In genomic region chr4:116708201-116708764, GRCm38 (mm10) we compare ENCODE assay signal across 8 mouse cellular contexts. TPM values are rescaled to one million over a fixed set of nuclear protein-coding genes. Genes with fewer than 3 reads are reported as not detected.
DNase-seq lines count a peak whose midpoint lies in the region; ATAC-seq and TF ChIP-seq lines count a peak whose summit lies in the region.

Mmachc (minus strand) TSS chr4:116708406.
Ccdc163 (plus strand) TSS chr4:116708509.

- H3K36me3 ChIP-seq in heart, embryonic 12.5 days = peaks cover 17% of the 10 kb centered on the region
- H3K36me3 ChIP-seq in kidney, postnatal 0 days (ENCODE audit: insufficient read depth, low read length) = no peaks in the 10 kb centered on the region
- peaks cover 5% of the 10 kb centered on the region; the same call in 1 of the 2 replicates for H3K36me3 ChIP-seq in liver, embryonic 11.5 days (ENCODE audit: control insufficient read depth, insufficient read depth, low read length)
- no peaks in the 10 kb centered on the region for H3K36me3 ChIP-seq in stomach, embryonic 14.5 days (ENCODE audit: control insufficient read depth, insufficient read depth, low read length)

- peak within 1 kb of the TSS; percentile 61 for H3K9ac ChIP-seq in heart, embryonic 12.5 days
- peak within 1 kb of the TSS; percentile 58 for H3K9ac ChIP-seq in kidney, postnatal 0 days (ENCODE audit: low read depth, low read length)
- peak within 1 kb of the TSS; percentile 76 for H3K9ac ChIP-seq in liver, embryonic 11.5 days (ENCODE audit: low read depth, low read length)
- peak within 1 kb of the TSS; percentile 46; the same call in 1 of the 2 replicates for H3K9ac ChIP-seq in stomach, embryonic 14.5 days (replicated peaks; ENCODE audit: low read depth, low read length)

- peak; percentile 95 for ATAC-seq in erythroid progenitor cell, adult 5-6 weeks (replicated peaks; ENCODE audit: low FRiP score, poor library complexity, severe bottlenecking)
- ATAC-seq in heart, embryonic 12.5 days (ENCODE audit: insufficient number of reproducible peaks, low FRiP score) = peak; percentile 96
- ATAC-seq in kidney, postnatal 0 days (replicated peaks; ENCODE audit: low FRiP score, low read depth) = peak; percentile 96
- peak; percentile 97 for ATAC-seq in liver, embryonic 11.5 days (replicated peaks; ENCODE audit: low FRiP score)
- ATAC-seq in stomach, embryonic 14.5 days (ENCODE audit: insufficient number of reproducible peaks, insufficient read depth, low FRiP score, low read depth) = peak; percentile 100

- peak within 1 kb of the TSS; percentile 58 for H3K4me3 ChIP-seq in heart, embryonic 12.5 days
- peak within 1 kb of the TSS; percentile 57 for H3K4me3 ChIP-seq in kidney, postnatal 0 days (replicated peaks; ENCODE audit: low read depth, low read length)
- H3K4me3 ChIP-seq in liver, embryonic 11.5 days (ENCODE audit: low read depth, low read length) = peak within 1 kb of the TSS; percentile 56
- H3K4me3 ChIP-seq in stomach, embryonic 14.5 days (ENCODE audit: low read depth, low read length) = peak within 1 kb of the TSS; percentile 64

- 0% methylated on average over 29 of the region's 29 CpGs for WGBS in heart, embryonic 12.5 days
- 0% methylated on average over 29 of the region's 29 CpGs for WGBS in kidney, postnatal 0 days
- WGBS in liver, embryonic 11.5 days = under 1% methylated on average over 29 of the region's 29 CpGs
- WGBS in stomach, embryonic 14.5 days = under 1% methylated on average over 29 of the region's 29 CpGs

- no peak within 1 kb of the TSS for H3K27ac ChIP-seq in heart, embryonic 12.5 days (ENCODE audit: poor library complexity, severe bottlenecking)
- H3K27ac ChIP-seq in kidney, postnatal 0 days = no peak within 1 kb of the TSS
- H3K27ac ChIP-seq in liver, embryonic 11.5 days (ENCODE audit: low read depth, low read length) = peak within 1 kb of the TSS; percentile 49; the same call in 1 of the 2 replicates
- no peak within 1 kb of the TSS for H3K27ac ChIP-seq in stomach, embryonic 14.5 days (ENCODE audit: low read length)

- no peaks in the 10 kb centered on the region for H3K9me3 ChIP-seq in heart, embryonic 12.5 days (replicated peaks)
- no peaks in the 10 kb centered on the region for H3K9me3 ChIP-seq in kidney, postnatal 0 days (replicated peaks; ENCODE audit: low read length)
- no peaks in the 10 kb centered on the region for H3K9me3 ChIP-seq in liver, embryonic 11.5 days (ENCODE audit: control insufficient read depth, low read length)
- no peaks in the 10 kb centered on the region for H3K9me3 ChIP-seq in stomach, embryonic 14.5 days (ENCODE audit: control insufficient read depth, low read depth, low read length)

- TF ChIP-seq CTCF in kidney, postnatal 0 days (IDR thresholded peaks at IDR 0.05; ENCODE audit: low read depth) = peak; percentile 46

- peak within 1 kb of the TSS; percentile 71 for H3K4me2 ChIP-seq in heart, embryonic 12.5 days
- H3K4me2 ChIP-seq in kidney, postnatal 0 days (ENCODE audit: low read length) = peak within 1 kb of the TSS; percentile 85
- H3K4me2 ChIP-seq in liver, embryonic 11.5 days = peak within 1 kb of the TSS; percentile 70
- peak within 1 kb of the TSS; percentile 91 for H3K4me2 ChIP-seq in stomach, embryonic 14.5 days (replicated peaks; ENCODE audit: low read depth, low read length)

- H3K4me1 ChIP-seq in heart, embryonic 12.5 days (replicated peaks) = peaks cover 9% of the 10 kb centered on the region
- peaks cover 10% of the 10 kb centered on the region; the same call in 1 of the 2 replicates for H3K4me1 ChIP-seq in kidney, postnatal 0 days (replicated peaks; ENCODE audit: insufficient read depth, low read length)
- peaks cover 5% of the 10 kb centered on the region; the same call in 1 of the 2 replicates for H3K4me1 ChIP-seq in liver, embryonic 11.5 days (replicated peaks; ENCODE audit: control insufficient read depth, insufficient read depth, low read length)
- H3K4me1 ChIP-seq in stomach, embryonic 14.5 days (ENCODE audit: control insufficient read depth, insufficient read depth, low read length) = 0 out of 2 replicates have a peak, but pooled peaks cover 3% of the 10 kb centered on the region

- H3K27me3 ChIP-seq in heart, embryonic 12.5 days (replicated peaks) = no peaks in the 10 kb centered on the region
- H3K27me3 ChIP-seq in kidney, postnatal 0 days (ENCODE audit: insufficient read depth, low read length) = no peaks in the 10 kb centered on the region
- H3K27me3 ChIP-seq in liver, embryonic 11.5 days (replicated peaks; ENCODE audit: control insufficient read depth, insufficient read depth, low read length) = no peaks in the 10 kb centered on the region
- H3K27me3 ChIP-seq in stomach, embryonic 14.5 days (ENCODE audit: control insufficient read depth, insufficient read depth, low read length) = no peaks in the 10 kb centered on the region

- peak; percentile 95 for DNase-seq in CD4-positive helper T cell, adult 2 months (ENCODE audit: low read depth, low spot score)
- peak; percentile 99 for DNase-seq in brain, embryonic 18.5 days (ENCODE audit: low read depth, low spot score)
- DNase-seq in kidney, postnatal 0 days (ENCODE audit: low spot score) = peak; percentile 99
- peak; percentile 82 for DNase-seq in liver, embryonic 11.5 days (ENCODE audit: low spot score)
- DNase-seq in naive thymus-derived CD4-positive, alpha-beta T cell, adult 2 months (ENCODE audit: low read depth) = peak; percentile 94

RNA-seq across cellular contexts. Expression of gene Mmachc, which starts in this region (rescaled TPM):
- 2.9 and 12.6 TPM in 2 replicates for total RNA-seq in erythroid progenitor cell, adult 5-6 weeks (2015; ENCODE audit: low replicate concordance)
- 1.5 and 3.6 TPM in 2 replicates for total RNA-seq in erythroid progenitor cell, adult 5-6 weeks (2017; ENCODE audit: low replicate concordance)
- 31.8 and 34.5 TPM in 2 replicates for polyA plus RNA-seq in heart, embryonic 12.5 days (2016; fragmentation: Nextera tagmentation; extraction: Ambion mirVana)
- polyA plus RNA-seq in kidney, postnatal 0 days (2015; fragmentation: Nextera tagmentation; extraction: Ambion mirVana) = 20.3 and 21.8 TPM in 2 replicates
- 24.2 and 27.4 TPM in 2 replicates for polyA plus RNA-seq in liver, embryonic 11.5 days (2014; fragmentation: Nextera tagmentation; extraction: Ambion mirVana)
- 18.4 and 19.1 TPM in 2 replicates for polyA plus RNA-seq in stomach, embryonic 14.5 days (2014; fragmentation: Nextera tagmentation; extraction: Ambion mirVana)

RNA-seq across cellular contexts. Expression of gene Ccdc163, which starts in this region (rescaled TPM):
- total RNA-seq in erythroid progenitor cell, adult 5-6 weeks (2015; ENCODE audit: low replicate concordance) = 61.2 and 127 TPM in 2 replicates
- total RNA-seq in erythroid progenitor cell, adult 5-6 weeks (2017; ENCODE audit: low replicate concordance) = 11.7 and 21.4 TPM in 2 replicates
- 15.9 and 17.5 TPM in 2 replicates for polyA plus RNA-seq in heart, embryonic 12.5 days (2016; fragmentation: Nextera tagmentation; extraction: Ambion mirVana)
- 24.5 and 25.8 TPM in 2 replicates for polyA plus RNA-seq in kidney, postnatal 0 days (2015; fragmentation: Nextera tagmentation; extraction: Ambion mirVana)
- polyA plus RNA-seq in liver, embryonic 11.5 days (2014; fragmentation: Nextera tagmentation; extraction: Ambion mirVana) = 24.4 and 25.1 TPM in 2 replicates
- polyA plus RNA-seq in stomach, embryonic 14.5 days (2014; fragmentation: Nextera tagmentation; extraction: Ambion mirVana) = 40.0 and 44.3 TPM in 2 replicates
